ENCODE assay signal across 21 mouse cellular contexts in the genomic region with DNA sequence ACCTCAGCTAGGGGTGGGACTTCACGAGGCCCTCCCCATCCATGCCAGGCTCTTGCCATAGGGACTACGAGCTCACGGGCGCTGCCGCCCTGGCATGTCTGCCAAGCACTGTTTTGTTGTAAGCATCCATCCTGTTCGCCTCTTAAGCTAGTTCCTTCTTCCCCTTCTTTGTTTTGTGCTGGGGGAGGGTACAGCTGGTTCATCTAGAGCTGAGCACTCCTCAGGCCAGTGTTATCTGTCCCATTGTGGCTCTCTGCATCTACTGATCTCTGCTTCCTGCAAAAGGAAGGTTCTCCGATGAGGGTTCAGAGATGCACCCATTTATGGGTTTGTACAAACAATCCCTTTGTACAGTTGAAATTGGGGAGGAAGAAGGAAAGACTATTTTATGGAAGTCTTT.
"Had no signal": no experiment of that assay in that cellular context is flagged by ENCODE, and none has a peak within 500 bp of the region (broad histone marks: within the 10 kb centered on the region; RNA-seq: fewer than 3 reads in every experiment).

No protein-coding gene starts in this region.

- H3K36me3 ChIP-seq: liver, embryonic 12.5 days; liver, embryonic 15.5 days; stomach, embryonic 15.5 days had no signal

- H3K27me3 ChIP-seq: limb, embryonic 13.5 days; lung, embryonic 15.5 days; neural tube, embryonic 12.5 days; neural tube, embryonic 15.5 days; stomach, embryonic 15.5 days had no signal

- H3K4me1 ChIP-seq: liver, embryonic 15.5 days; lung, embryonic 15.5 days; stomach, embryonic 15.5 days had no signal

- H3K9ac ChIP-seq: limb, embryonic 13.5 days; liver, embryonic 12.5 days; liver, embryonic 15.5 days; lung, embryonic 15.5 days; neural tube, embryonic 12.5 days; neural tube, embryonic 15.5 days; stomach, embryonic 15.5 days had no signal

- ATAC-seq: liver, embryonic 12.5 days had no signal

- DNase-seq: kidney, adult 2 months; kidney, postnatal 14 days; kidney, postnatal 4 days; left cerebral cortex, postnatal 4 days; liver; lung, adult 18-20 months; lung, postnatal 10 days; lung, postnatal 36 days; midbrain, embryonic 14.5 days; right cerebral cortex, adult 18-20 months; right cerebral cortex, postnatal 14 days; right cerebral cortex, postnatal 4 days; thymus, postnatal 36 days had no signal

- H3K27ac ChIP-seq: limb, embryonic 13.5 days; liver, embryonic 12.5 days; liver, embryonic 15.5 days; lung, embryonic 15.5 days; neural tube, embryonic 12.5 days; neural tube, embryonic 15.5 days; stomach, embryonic 15.5 days had no signal

- H3K9me3 ChIP-seq: limb, embryonic 13.5 days; liver, embryonic 12.5 days; liver, embryonic 15.5 days; lung, embryonic 15.5 days; neural tube, embryonic 12.5 days; neural tube, embryonic 15.5 days; stomach, embryonic 15.5 days had no signal

- H3K4me3 ChIP-seq: limb, embryonic 13.5 days; liver, embryonic 12.5 days; liver, embryonic 15.5 days; lung, embryonic 15.5 days; neural tube, embryonic 12.5 days; neural tube, embryonic 15.5 days; stomach, embryonic 15.5 days had no signal

- H3K4me2 ChIP-seq: limb, embryonic 13.5 days; liver, embryonic 12.5 days; liver, embryonic 15.5 days; lung, embryonic 15.5 days; midbrain, embryonic 11.5 days; neural tube, embryonic 12.5 days; neural tube, embryonic 15.5 days; stomach, embryonic 15.5 days had no signal
